Mouse (Mus musculus) liver, embryonic 14.5 days (tissue): ENCODE data around the gene Foxi2. TPM values are rescaled to one million over a fixed set of nuclear protein-coding genes. Genes with fewer than 3 reads are reported as not detected.

Experiments
- ATAC-seq: fragments of 200-750 bp; cut with Nextera tagmentation; 2 replicates; pipeline ENCODE4 v1.8.0; 2017; ENCODE audit warnings: moderate number of reproducible peaks, mild to moderate bottlenecking, moderate library complexity; ENCODE audit not compliant: insufficient read depth
- DNase-seq, 3 experiments: peaks; one replicate each; pipeline ENCODE4 v3.0.0-alpha.2; 2012 to 2013; ENCODE audit warnings: low read depth in 3 of 3, low spot score in 3 of 3
- H3K27ac ChIP-seq: fragments of 300-500 bp; sonication (generic); 2 replicates; pipeline ENCODE4 v1.5.1; 2014; ENCODE audit warnings: moderate library complexity, mild to moderate bottlenecking, control low read depth, inconsistent platforms
- H3K27me3 ChIP-seq: fragments of 300-500 bp; sonication (generic); 2 replicates; pipeline ENCODE4 v1.6.1; 2014; ENCODE audit warnings: mild to moderate bottlenecking, low read length, moderate library complexity; ENCODE audit not compliant: control insufficient read depth, insufficient read depth
- H3K36me3 ChIP-seq: fragments of 300-500 bp; sonication (generic); replicated peaks from 2 replicates; pipeline ENCODE4 v1.6.1; 2014; ENCODE audit warnings: low read depth; ENCODE audit not compliant: control insufficient read depth, insufficient read depth
- H3K4me1 ChIP-seq, 2 experiments: fragments of 200-500 bp in 1 of 2; fragments of 300-500 bp in 1 of 2; sonication (generic) in 1 of 2; replicated peaks; 2 replicates each; pipeline ENCODE4 v1.6.1; 2012 to 2014; ENCODE audit warnings: antibody characterized with exemption in 1 of 2, inconsistent platforms in 1 of 2, low read length in 1 of 2; ENCODE audit not compliant: control insufficient read depth in 2 of 2, insufficient read depth in 2 of 2
- H3K4me2 ChIP-seq: fragments of 300-500 bp; sonication (generic); 2 replicates; pipeline ENCODE4 v1.6.1; 2014; ENCODE audit warnings: low read depth, mild to moderate bottlenecking, control low read depth, moderate library complexity
- H3K4me3 ChIP-seq, 2 experiments: fragments of 200-500 bp in 1 of 2; fragments of 300-500 bp in 1 of 2; sonication (generic) in 1 of 2; 2 replicates each; pipeline ENCODE4 v1.5.1; 2012 to 2014; ENCODE audit warnings: low read depth in 2 of 2, low read length in 2 of 2, mild to moderate bottlenecking in 2 of 2, control low read depth in 1 of 2, inconsistent platforms in 1 of 2, moderate library complexity in 1 of 2; ENCODE audit not compliant: insufficient read depth in 1 of 2
- H3K9ac ChIP-seq: fragments of 300-500 bp; sonication (generic); replicated peaks from 2 replicates; pipeline ENCODE4 v1.6.1; 2014; ENCODE audit warnings: mild to moderate bottlenecking, control low read depth, moderate library complexity
- H3K9me3 ChIP-seq: fragments of 300-500 bp; sonication (generic); 2 replicates; pipeline ENCODE4 v1.6.1; 2016; ENCODE audit warnings: low read length, mixed read lengths; ENCODE audit not compliant: control insufficient read depth
- CTCF ChIP-seq: IDR thresholded peaks from 2 replicates; pipeline ENCODE4 v1.5.1; 2016; ENCODE audit warnings: antibody characterized with exemption, low read depth, control low read depth
- EP300 ChIP-seq: IDR thresholded peaks from 2 replicates; pipeline ENCODE4 v1.6.1; 2016; ENCODE audit warnings: antibody characterized with exemption, low read depth
- WGBS: fragments of 180-500 bp; shearing (Covaris S2); extraction: QIAGEN DNeasy Blood & Tissue Kit; methylation state at CpG from one replicate; pipeline ENCODE4 v1.1.7; 2014; ENCODE audit not compliant: insufficient replicate concordance; 5-methylcytosine and 5-hydroxymethylcytosine counted together
- polyA plus RNA-seq, 2 experiments: library from polyadenylated mRNA; depleted of rRNA in 1 of 2; stranded (reverse) in 1 of 2; unstranded in 1 of 2; fragments of >200 nt; fragmentation: Nextera tagmentation in 1 of 2; extraction: Ambion mirVana in 1 of 2; gene quantifications; 2 replicates each; pipeline versions ENCODE4 v1.2.1 to v1.2.3; 2012 to 2014

Gene Foxi2
- polyA plus RNA-seq, 2 experiments, result not detected

- H3K4me3 ChIP-seq, result no peak overlapping the region
- no peak for TF ChIP-seq EP300
- TF ChIP-seq CTCF, result peak; percentile 56
- H3K36me3 ChIP-seq, result no peaks in the 10 kb centered on the region
- H3K27me3 ChIP-seq, result no peaks in the 10 kb centered on the region
- H3K4me1 ChIP-seq, result no peaks in the 10 kb centered on the region
- no peak overlapping the region for H3K4me2 ChIP-seq
- 87% methylated on average over 6 of the region's 6 CpGs for WGBS
- ATAC-seq, result no peak
- no peak overlapping the region for H3K27ac ChIP-seq
- H3K9me3 ChIP-seq, result no peaks in the 10 kb centered on the region
- no peak for DNase-seq
- no peak overlapping the region for H3K9ac ChIP-seq
Measured at GRCm38 (mm10) chr7:135428840-135429239, 18.7 kb downstream of the Foxi2 start.

DNA sequence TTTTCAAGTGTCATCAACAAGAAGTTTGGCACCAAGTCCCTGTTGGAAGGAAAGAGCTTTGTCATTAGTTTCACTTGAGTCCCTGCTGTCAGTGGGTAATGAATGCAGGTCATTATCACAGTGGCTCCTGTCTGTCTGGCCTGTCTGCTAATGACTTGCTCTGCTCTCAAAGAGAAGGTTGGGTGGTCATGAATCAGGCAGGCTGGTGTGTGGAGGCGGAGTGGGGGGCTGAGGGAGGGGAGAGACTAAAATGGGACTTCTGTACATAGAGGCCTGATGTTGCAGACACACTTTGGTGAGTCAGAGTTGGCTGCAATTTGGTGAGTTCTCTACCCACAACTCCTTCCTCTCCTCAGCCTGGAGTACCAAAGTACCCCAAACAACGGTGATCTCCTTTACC, 20.8 kb downstream of the Foxi2 start:
- Histone ChIP-seq H3K9me3 (no peaks in the 10 kb centered on the region), H3K4me1 (no peaks in the 10 kb centered on the region), H3K27ac (no peak overlapping the region), H3K27me3 (no peaks in the 10 kb centered on the region), H3K4me3 (no peak overlapping the region), H3K36me3 (no peaks in the 10 kb centered on the region), H3K9ac (no peak overlapping the region), H3K4me2 (no peak overlapping the region)
- no peak for ATAC-seq
- no peak for DNase-seq
- whole genome bisulfite sequencing, result 62% methylated on average over 2 of the region's 2 CpGs
- TF ChIP-seq CTCF (no peak), EP300 (no peak)

DNA sequence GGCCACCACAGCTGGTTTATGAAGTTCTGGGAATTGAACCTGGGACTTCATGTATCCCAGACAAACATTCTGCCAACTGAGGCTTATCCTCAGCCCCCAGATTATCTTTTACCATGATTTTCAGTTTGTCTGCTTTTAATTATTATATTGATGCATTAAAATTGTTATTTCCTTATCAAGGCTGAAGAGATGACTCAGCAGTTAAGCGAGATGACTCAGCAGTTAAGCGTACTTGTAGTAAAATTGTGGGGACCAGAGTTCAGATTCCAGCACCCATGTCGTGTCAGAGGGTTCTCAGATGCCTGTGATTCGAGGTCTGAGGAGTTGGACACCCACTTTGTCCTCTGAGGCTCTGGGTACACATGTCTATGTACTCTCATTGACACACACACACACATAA, 33.8 kb downstream of the Foxi2 start:
- Histone ChIP-seq H3K4me3 (no peak overlapping the region), H3K36me3 (no peaks in the 10 kb centered on the region), H3K27me3 (no peaks in the 10 kb centered on the region), H3K27ac (no peak overlapping the region), H3K4me2 (no peak overlapping the region), H3K4me1 (no peaks in the 10 kb centered on the region), H3K9me3 (no peaks in the 10 kb centered on the region), H3K9ac (no peak overlapping the region)
- WGBS, result 42% methylated on average over 4 of the region's 4 CpGs
- no peak for TF ChIP-seq CTCF
- TF ChIP-seq EP300, result no peak
- peak in 1 of 3 experiments; percentile 7 for DNase-seq
- ATAC-seq, result no peak

- no peak for DNase-seq
- 39% methylated on average over 3 of the region's 3 CpGs for WGBS
Measured at GRCm38 (mm10) chr7:135451340-135451739, 41.2 kb downstream of the Foxi2 start.

DNA sequence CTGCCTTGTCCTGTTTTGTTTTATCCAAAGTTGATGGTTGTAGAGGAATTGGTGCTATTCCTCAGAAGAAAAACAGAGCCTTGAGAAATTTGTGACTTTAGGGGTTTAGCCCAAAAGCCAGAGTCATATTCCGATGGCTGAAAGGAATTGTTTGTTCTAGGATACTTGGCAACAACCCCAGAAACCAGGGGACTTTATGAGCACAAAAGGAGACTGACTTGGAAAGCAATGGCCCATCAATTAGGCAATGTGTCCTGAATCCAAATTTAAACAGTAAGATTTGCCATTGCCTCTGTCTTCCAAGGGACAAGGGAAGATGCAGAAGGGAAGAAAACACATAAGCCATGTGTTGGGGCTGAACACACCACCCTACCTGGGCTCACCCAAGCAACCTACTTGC, 42.3 kb downstream of the Foxi2 start:
- DNase-seq, result no peak

More at GRCm38 (mm10) chr7:135451340-135451739, 41.2 kb downstream of the Foxi2 start:
- Histone ChIP-seq H3K4me1 (no peaks in the 10 kb centered on the region), H3K36me3 (no peaks in the 10 kb centered on the region), H3K4me2 (no peak overlapping the region), H3K9me3 (no peaks in the 10 kb centered on the region), H3K27me3 (no peaks in the 10 kb centered on the region), H3K9ac (no peak overlapping the region), H3K27ac (no peak overlapping the region), H3K4me3 (no peak overlapping the region)
- no peak for ATAC-seq
- TF ChIP-seq CTCF (no peak), EP300 (no peak)

More for the DNA sequence above, 42.3 kb downstream of the Foxi2 start:
- H3K4me1 ChIP-seq, result no peaks in the 10 kb centered on the region
- H3K9ac ChIP-seq, result no peak overlapping the region
- H3K9me3 ChIP-seq, result no peaks in the 10 kb centered on the region
- TF ChIP-seq EP300 (no peak), CTCF (no peak)
- H3K27ac ChIP-seq, result no peak overlapping the region
- no peak for ATAC-seq
- H3K4me3 ChIP-seq, result no peak overlapping the region
- H3K36me3 ChIP-seq, result no peaks in the 10 kb centered on the region
- 54% methylated on average over 1 of the region's 1 CpGs for WGBS
- H3K27me3 ChIP-seq, result no peaks in the 10 kb centered on the region
- H3K4me2 ChIP-seq, result no peak overlapping the region
